In genomic region chr15:82236565-82236964, GRCm38 (mm10) we compare ENCODE assay signal across 8 mouse cellular contexts. TPM values are rescaled to one million over a fixed set of nuclear protein-coding genes. Genes with fewer than 3 reads are reported as not detected.
A peak's percentile ranks its signal among the peaks of the same experiment; 100 is the strongest.
DNase-seq lines count a peak whose midpoint lies in the region; ATAC-seq and TF ChIP-seq lines count a peak whose summit lies in the region.

No protein-coding gene starts in this region.

- peaks cover 98% of the 10 kb centered on the region for H3K36me3 ChIP-seq in E14TG2a.4 (ENCODE audit: insufficient read depth, low read length)
- H3K36me3 ChIP-seq in forebrain, embryonic 13.5 days (ENCODE audit: poor library complexity, severe bottlenecking), result peaks cover 26% of the 10 kb centered on the region
- peaks cover 12% of the 10 kb centered on the region for H3K36me3 ChIP-seq in liver, postnatal 0 days (replicated peaks; ENCODE audit: insufficient read depth, low read length)
- no peaks in the 10 kb centered on the region for H3K36me3 ChIP-seq in neural tube, embryonic 15.5 days

- H3K9ac ChIP-seq in forebrain, embryonic 13.5 days, result no peak overlapping the region
- H3K9ac ChIP-seq in liver, postnatal 0 days (replicated peaks), result no peak overlapping the region
- H3K9ac ChIP-seq in neural tube, embryonic 15.5 days (replicated peaks), result no peak overlapping the region

- TF ChIP-seq EP300 in liver, postnatal 0 days (IDR thresholded peaks at IDR 0.05; ENCODE audit: low read depth), result no peak

- H3K9me3 ChIP-seq in E14TG2a.4 (ENCODE audit: low read length), result no peaks in the 10 kb centered on the region
- H3K9me3 ChIP-seq in forebrain, embryonic 13.5 days (replicated peaks), result no peaks in the 10 kb centered on the region
- no peaks in the 10 kb centered on the region for H3K9me3 ChIP-seq in liver, postnatal 0 days (ENCODE audit: low read length)
- H3K9me3 ChIP-seq in neural tube, embryonic 15.5 days (replicated peaks), result no peaks in the 10 kb centered on the region

- 12% methylated on average over 5 of the region's 5 CpGs for WGBS in forebrain, embryonic 13.5 days
- 22% methylated on average over 5 of the region's 5 CpGs for WGBS in liver, postnatal 0 days (ENCODE audit: insufficient replicate concordance)
- 19% methylated on average over 5 of the region's 5 CpGs for WGBS in neural tube, embryonic 15.5 days

- H3K27me3 ChIP-seq in E14TG2a.4 (ENCODE audit: insufficient read depth, low read length), result no peaks in the 10 kb centered on the region
- no peaks in the 10 kb centered on the region for H3K27me3 ChIP-seq in forebrain, embryonic 13.5 days
- H3K27me3 ChIP-seq in liver, postnatal 0 days (ENCODE audit: insufficient read depth, low read length), result no peaks in the 10 kb centered on the region
- H3K27me3 ChIP-seq in neural tube, embryonic 15.5 days (replicated peaks), result no peaks in the 10 kb centered on the region

- no peak overlapping the region for H3K4me3 ChIP-seq in E14TG2a.4 (replicated peaks; ENCODE audit: low read length)
- H3K4me3 ChIP-seq in forebrain, embryonic 13.5 days, result no peak overlapping the region
- H3K4me3 ChIP-seq in liver, postnatal 0 days (ENCODE audit: low read depth, low read length), result no peak overlapping the region
- H3K4me3 ChIP-seq in neural tube, embryonic 15.5 days (replicated peaks), result no peak overlapping the region

- TF ChIP-seq CTCF in E14TG2a.4 (conservative IDR thresholded peaks at IDR 0.05; ENCODE audit: low read length), result peak; percentile 99
- TF ChIP-seq CTCF in liver, postnatal 0 days (IDR thresholded peaks at IDR 0.05; ENCODE audit: low read depth), result peak; percentile 98

- no peak overlapping the region for H3K4me2 ChIP-seq in forebrain, embryonic 13.5 days
- H3K4me2 ChIP-seq in liver, postnatal 0 days (ENCODE audit: low read depth, low read length), result no peak overlapping the region
- H3K4me2 ChIP-seq in neural tube, embryonic 15.5 days, result no peak overlapping the region

- peak; percentile 88 for ATAC-seq in forebrain, embryonic 13.5 days
- peak; percentile 65 for ATAC-seq in liver, postnatal 0 days
- ATAC-seq in neural tube, embryonic 15.5 days (ENCODE audit: low FRiP score), result peak; percentile 79

- intact Hi-C loops in heart, postnatal 36 days (cut with DNase I), result loop anchor here (1.0 to 10.0 kb wide), 3 partner anchors 98 to 282 kb away; no protein-coding TSS in a partner anchor

- no peak overlapping the region for H3K27ac ChIP-seq in forebrain, embryonic 13.5 days
- H3K27ac ChIP-seq in liver, postnatal 0 days (ENCODE audit: low read depth), result no peak overlapping the region
- H3K27ac ChIP-seq in neural tube, embryonic 15.5 days (replicated peaks), result no peak overlapping the region

- DNase-seq in c-Kit-positive CD71-positive TER-119-positive erythroid progenitor cells, embryonic 14.5 days (ENCODE audit: low spot score), result peak; percentile 77
- peak; percentile 82 to 86 for DNase-seq in heart, postnatal 36 days
- peak; percentile 83 for DNase-seq in layer of hippocampus, adult 11-12 months (ENCODE audit: low spot score)
- DNase-seq in liver, postnatal 0 days, result peak; percentile 89
- peak; percentile 87 for DNase-seq in testis, postnatal 10 days (ENCODE audit: low spot score)

- peaks cover 94% of the 10 kb centered on the region for H3K4me1 ChIP-seq in E14TG2a.4 (replicated peaks; ENCODE audit: low read depth, low read length)
- H3K4me1 ChIP-seq in forebrain, embryonic 13.5 days, result peaks cover 12% of the 10 kb centered on the region
- H3K4me1 ChIP-seq in liver, postnatal 0 days (ENCODE audit: insufficient read depth), result no peaks in the 10 kb centered on the region; the same call in 1 of the 2 replicates
- H3K4me1 ChIP-seq in neural tube, embryonic 15.5 days, result peaks cover 8% of the 10 kb centered on the region

RNA-seq across cellular contexts. Expression of gene Cenpm, which starts 8.0 kb away (rescaled TPM):
- polyA plus RNA-seq in forebrain, embryonic 13.5 days (2015; fragmentation: Nextera tagmentation; extraction: Ambion mirVana), result 71.5 and 76.5 TPM in 2 replicates
- under 1 TPM; 0.42 to 0.51 TPM for total RNA-seq in heart, postnatal 36 days (2021)
- polyA plus RNA-seq in liver, postnatal 0 days (2015; fragmentation: Nextera tagmentation; extraction: Ambion mirVana), result 27.8 and 30.7 TPM in 2 replicates
- 17.8 and 23.4 TPM in 2 replicates for polyA plus RNA-seq in neural tube, embryonic 15.5 days (2015; fragmentation: Nextera tagmentation; extraction: Ambion mirVana)

RNA-seq across cellular contexts. Expression of gene Tnfrsf13c, which starts 12.4 kb away (rescaled TPM):
- polyA plus RNA-seq in forebrain, embryonic 13.5 days (2015; fragmentation: Nextera tagmentation; extraction: Ambion mirVana), result 0.15 and 0.22 TPM in 2 replicates
- under 1 TPM; 0.28 to 0.30 TPM for total RNA-seq in heart, postnatal 36 days (2021)
- 2.0 and 2.3 TPM in 2 replicates for polyA plus RNA-seq in liver, postnatal 0 days (2015; fragmentation: Nextera tagmentation; extraction: Ambion mirVana)
- polyA plus RNA-seq in neural tube, embryonic 15.5 days (2015; fragmentation: Nextera tagmentation; extraction: Ambion mirVana), result 0.66 and 0.90 TPM in 2 replicates

RNA-seq across cellular contexts. Expression of gene 1500009C09Rik, which starts 15.6 kb away (rescaled TPM):
- polyA plus RNA-seq in forebrain, embryonic 13.5 days (2015; fragmentation: Nextera tagmentation; extraction: Ambion mirVana), result 7.7 and 7.8 TPM in 2 replicates
- total RNA-seq in heart, postnatal 36 days (2021), result not detected
- polyA plus RNA-seq in liver, postnatal 0 days (2015; fragmentation: Nextera tagmentation; extraction: Ambion mirVana), result not detected in 2 replicates
- 13.0 and 18.4 TPM in 2 replicates for polyA plus RNA-seq in neural tube, embryonic 15.5 days (2015; fragmentation: Nextera tagmentation; extraction: Ambion mirVana)

RNA-seq across cellular contexts. Expression of gene Shisa8, which starts 23.9 kb away (rescaled TPM):
- 0.74 and 0.77 TPM in 2 replicates for polyA plus RNA-seq in forebrain, embryonic 13.5 days (2015; fragmentation: Nextera tagmentation; extraction: Ambion mirVana)
- total RNA-seq in heart, postnatal 36 days (2021), result under 1 TPM; 0.14 to 0.19 TPM
- 0.08 and 0.13 TPM in 2 replicates for polyA plus RNA-seq in liver, postnatal 0 days (2015; fragmentation: Nextera tagmentation; extraction: Ambion mirVana)
- 4.6 and 6.7 TPM in 2 replicates for polyA plus RNA-seq in neural tube, embryonic 15.5 days (2015; fragmentation: Nextera tagmentation; extraction: Ambion mirVana)

RNA-seq across cellular contexts. Expression of gene Sept3, which starts 38.1 kb away (rescaled TPM):
- polyA plus RNA-seq in forebrain, embryonic 13.5 days (2015; fragmentation: Nextera tagmentation; extraction: Ambion mirVana), result 248 and 264 TPM in 2 replicates
- total RNA-seq in heart, postnatal 36 days (2021), result under 1 TPM; 0.35 to 0.36 TPM
- 0.06 and 0.07 TPM in 2 replicates for polyA plus RNA-seq in liver, postnatal 0 days (2015; fragmentation: Nextera tagmentation; extraction: Ambion mirVana)
- polyA plus RNA-seq in neural tube, embryonic 15.5 days (2015; fragmentation: Nextera tagmentation; extraction: Ambion mirVana), result 338 and 367 TPM in 2 replicates
